Mouse (Mus musculus) ES-E14 (cell line): ENCODE measurements around the gene Pacrg. TPM values are rescaled to one million over a fixed set of nuclear protein-coding genes. Genes with fewer than 3 reads are reported as not detected.

Source experiments
- DNase-seq: peaks from one replicate; pipeline ENCODE4 v3.0.0-alpha.2; 2013; ENCODE audit warnings: low read depth, low spot score
- H3K27ac ChIP-seq: 2 replicates; pipeline ENCODE4 v1.5.1; 2012; ENCODE audit warnings: low read depth, mild to moderate bottlenecking, low read length, moderate library complexity, mixed read lengths; ENCODE audit not compliant: poor library complexity, insufficient read depth, severe bottlenecking
- H3K36me3 ChIP-seq: 2 replicates; pipeline ENCODE4 v1.6.1; 2012; ENCODE audit warnings: mild to moderate bottlenecking, low read length, moderate library complexity, mixed read lengths; ENCODE audit not compliant: control insufficient read depth, poor library complexity, insufficient read depth, severe bottlenecking
- H3K4me1 ChIP-seq, 2 experiments: fragments of 150-350 bp in 1 of 2; sonication (generic) in 1 of 2; 2 replicates each; pipeline ENCODE4 v1.6.1; 2012; ENCODE audit warnings: low read length in 2 of 2, mild to moderate bottlenecking in 1 of 2, mixed read lengths in 1 of 2; ENCODE audit not compliant: control insufficient read depth in 2 of 2, insufficient read depth in 2 of 2, poor library complexity in 1 of 2
- H3K4me3 ChIP-seq, 2 experiments: fragments of 150-350 bp in 1 of 2; sonication (generic) in 1 of 2; 2 replicates each; pipeline ENCODE4 v1.5.1; 2012; ENCODE audit warnings: low read length in 2 of 2, low read depth in 1 of 2, mild to moderate bottlenecking in 1 of 2, mixed read lengths in 1 of 2; ENCODE audit not compliant: insufficient read depth in 1 of 2, poor library complexity in 1 of 2, severe bottlenecking in 1 of 2
- H3K9ac ChIP-seq: 2 replicates; pipeline ENCODE4 v1.6.1; 2012; ENCODE audit warnings: low read depth, mild to moderate bottlenecking, low read length, mixed read lengths; ENCODE audit not compliant: poor library complexity, insufficient read depth, severe bottlenecking
- H3K9me3 ChIP-seq: fragments of 150-350 bp; sonication (generic); 2 replicates; pipeline ENCODE4 v1.6.1; 2012; ENCODE audit warnings: low read depth, mild to moderate bottlenecking, low read length; ENCODE audit not compliant: control insufficient read depth, insufficient read depth
- CHD2 ChIP-seq: IDR thresholded peaks from 2 replicates; pipeline ENCODE4 v1.6.1; 2014; ENCODE audit warnings: mild to moderate bottlenecking, low read depth, low read length, inconsistent platforms
- HCFC1 ChIP-seq: IDR thresholded peaks from 2 replicates; pipeline ENCODE4 v1.6.1; 2012; ENCODE audit warnings: low read length, inconsistent platforms, borderline replicate concordance; ENCODE audit not compliant: insufficient read depth
- MAFK ChIP-seq: IDR thresholded peaks from 2 replicates; pipeline ENCODE4 v1.6.1; 2014; ENCODE audit warnings: mild to moderate bottlenecking, low read depth, low read length, inconsistent platforms; ENCODE audit not compliant: insufficient read depth
- ZC3H11A ChIP-seq: IDR thresholded peaks from 2 replicates; pipeline ENCODE4 v1.6.1; 2012; ENCODE audit warnings: low read depth, mild to moderate bottlenecking, inconsistent platforms, low read length, borderline replicate concordance
- ZNF384 ChIP-seq: IDR thresholded peaks from 2 replicates; pipeline ENCODE4 v1.6.1; 2012; ENCODE audit warnings: low read depth, low read length, inconsistent platforms
- in situ Hi-C, 2 experiments: fragments of 600-800 bp; cut with MboI; formaldehyde crosslinking; loops; one replicate each; pipeline ENCODE4 v1.15.1; 2025; ENCODE audit warnings: low sequenced_read_pairs in 2 of 2, inconsistent platforms in 1 of 2; ENCODE audit not compliant: unreplicated experiment in 2 of 2
- total RNA-seq: library from RNA; depleted of rRNA; stranded (reverse); fragments of 300-350 nt; gene quantifications from 2 replicates; pipeline ENCODE4 v1.2.3, GENCODE M21; 2012

Pacrg gene
- total RNA-seq, 1 experiment, result 0.27 TPM

DNA sequence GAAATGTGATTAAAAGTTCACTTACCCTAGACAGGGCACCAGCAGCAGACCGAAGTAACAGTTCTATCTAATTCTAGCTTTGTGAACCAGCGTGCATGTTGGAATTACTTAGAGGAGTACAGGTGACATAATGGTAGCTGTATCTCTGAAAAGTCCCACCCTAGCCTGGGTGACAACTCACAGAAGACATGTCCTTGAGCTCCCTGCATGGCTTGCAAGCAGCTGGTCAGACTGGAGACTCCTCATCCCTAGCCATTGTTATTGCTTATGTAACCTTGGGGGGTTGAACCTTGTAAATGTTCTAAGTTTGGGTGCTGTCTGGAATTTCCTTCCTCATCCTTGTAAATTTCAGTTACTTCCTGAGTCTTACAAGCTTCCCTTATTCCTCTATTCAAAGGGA lies 462.5 kb downstream of the Pacrg start:
- no peaks in the 10 kb centered on the region; the same call in 1 of the 2 replicates for H3K36me3 ChIP-seq
- no peak overlapping the region for H3K9ac ChIP-seq
- H3K27ac ChIP-seq, result peak overlapping the region; percentile 75; the same call in 1 of the 2 replicates
- in situ Hi-C loops, result no loop called here
- H3K4me1 ChIP-seq, result peaks cover 12 to 23% of the 10 kb centered on the region in 2 experiments; a peak in 3 of 4 replicates
- DNase-seq, result no peak
- H3K4me3 ChIP-seq, result no peak overlapping the region
- H3K9me3 ChIP-seq, result no peaks in the 10 kb centered on the region
- no peak for TF ChIP-seq MAFK
- TF ChIP-seq ZNF384, result no peak
- TF ChIP-seq HCFC1, result no peak
- no peak for TF ChIP-seq ZC3H11A
- no peak for TF ChIP-seq CHD2

- Histone ChIP-seq H3K27ac (no peak overlapping the region), H3K36me3 (no peaks in the 10 kb centered on the region; the same call in 1 of the 2 replicates), H3K4me3 (no peak overlapping the region), H3K4me1 (peaks cover 14 to 28% of the 10 kb centered on the region in 2 experiments), H3K9me3 (no peaks in the 10 kb centered on the region), H3K9ac (no peak overlapping the region)
- DNase-seq, result no peak
- TF ChIP-seq ZNF384 (no peak), CHD2 (no peak), HCFC1 (no peak), MAFK (no peak), ZC3H11A (no peak)
- in situ Hi-C loops, result no loop called here
Observed at GRCm38 (mm10) chr17:10374316-10374715, 465.8 kb downstream of the Pacrg start.

- TF ChIP-seq HCFC1 (no peak), CHD2 (no peak), ZC3H11A (no peak), MAFK (no peak), ZNF384 (no peak)
- in situ Hi-C loops, result no loop called here
- H3K27ac ChIP-seq, result no peak overlapping the region
Observed at GRCm38 (mm10) chr17:10373727-10374126, 466.4 kb downstream of the Pacrg start.

DNA sequence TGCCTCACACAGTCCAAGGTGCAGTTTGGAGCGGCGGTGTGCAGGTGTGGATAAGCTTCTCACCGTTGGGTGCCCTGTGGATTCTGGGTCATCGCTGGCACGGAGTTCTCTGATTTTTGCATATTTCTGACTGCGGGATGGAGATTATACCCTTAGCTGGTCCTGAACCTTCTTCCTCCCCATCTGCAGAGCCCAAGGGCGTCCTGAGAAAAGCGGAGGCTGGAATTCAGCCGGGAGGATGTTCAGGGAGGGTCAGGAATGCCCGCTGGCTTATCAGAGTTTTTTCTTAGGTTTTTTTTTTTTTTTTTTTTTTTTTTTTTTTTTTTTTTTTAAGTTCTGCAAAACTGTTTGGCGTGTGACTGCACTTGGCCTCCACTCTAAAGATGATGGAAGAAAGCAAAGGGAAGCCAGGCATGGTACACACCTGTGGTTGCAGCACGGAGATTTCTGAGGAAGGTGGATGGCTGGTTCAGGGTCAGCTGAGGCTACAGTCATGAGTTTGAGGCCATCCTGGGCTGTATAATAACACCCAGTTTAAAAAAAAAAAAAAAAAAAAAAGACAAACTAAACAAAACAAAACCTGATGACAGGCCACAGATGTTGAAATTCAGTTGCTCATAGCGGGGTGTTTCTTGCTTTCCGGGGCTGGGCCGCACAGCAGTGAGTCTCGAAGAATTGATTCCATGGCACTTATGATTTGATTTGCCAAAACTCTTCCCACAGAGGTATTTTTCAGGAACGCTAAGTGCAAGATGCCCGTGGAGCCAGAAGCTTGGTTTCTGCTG lies 467.9 kb downstream of the Pacrg start:
- Histone ChIP-seq H3K9me3 (no peaks in the 10 kb centered on the region), H3K4me1 (peaks cover 21 to 34% of the 10 kb centered on the region in 2 experiments), H3K9ac (no peak overlapping the region), H3K36me3 (no peaks in the 10 kb centered on the region), H3K27ac (no peak overlapping the region), H3K4me3 (peak overlapping the region in 1 of 2 experiments; percentile 6; a peak in 1 of 4 replicates)
- in situ Hi-C loops, result no loop called here
- no peak for TF ChIP-seq MAFK
- TF ChIP-seq ZC3H11A, result no peak
- no peak for TF ChIP-seq HCFC1
- TF ChIP-seq ZNF384, result peak; percentile 79
- TF ChIP-seq CHD2, result no peak
- no peak for DNase-seq

More at GRCm38 (mm10) chr17:10373727-10374126, 466.4 kb downstream of the Pacrg start:
- DNase-seq, result no peak
- H3K4me1 ChIP-seq, result peaks cover 14 to 28% of the 10 kb centered on the region in 2 experiments
- no peaks in the 10 kb centered on the region for H3K9me3 ChIP-seq
- H3K9ac ChIP-seq, result no peak overlapping the region
- no peak overlapping the region for H3K4me3 ChIP-seq
- H3K36me3 ChIP-seq, result no peaks in the 10 kb centered on the region

DNA sequence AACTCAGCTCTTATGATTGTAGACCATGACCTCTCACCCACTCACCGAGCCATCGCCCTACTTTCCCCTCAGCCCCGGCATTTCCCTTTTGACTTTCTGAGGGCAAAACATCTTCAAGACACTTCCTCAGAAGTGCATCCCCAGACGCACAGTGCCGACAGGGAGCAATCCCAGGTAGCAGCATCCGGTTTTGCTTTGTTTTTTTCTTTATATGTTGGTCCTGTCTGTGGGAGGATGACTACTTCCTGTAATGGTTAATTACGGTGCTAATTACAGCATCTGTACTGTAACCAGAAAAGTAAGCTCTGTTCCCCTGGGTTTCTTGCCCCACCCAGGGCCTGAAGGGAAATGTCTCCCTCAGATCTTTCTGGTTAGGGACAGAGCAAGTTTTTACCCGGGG lies 468.6 kb downstream of the Pacrg start:
- in situ Hi-C loops, result no loop called here
- no peak for TF ChIP-seq ZC3H11A
- no peak for TF ChIP-seq CHD2
- no peak for TF ChIP-seq MAFK
- TF ChIP-seq ZNF384, result no peak
- no peak for TF ChIP-seq HCFC1
- Histone ChIP-seq H3K9ac (no peak overlapping the region), H3K9me3 (no peaks in the 10 kb centered on the region), H3K36me3 (no peaks in the 10 kb centered on the region), H3K4me3 (no peak overlapping the region), H3K4me1 (peaks cover 23 to 37% of the 10 kb centered on the region in 2 experiments), H3K27ac (no peak overlapping the region)
- DNase-seq, result no peak
